Comparison of ENCODE assay signal across 27 mouse cellular contexts in the genomic region with DNA sequence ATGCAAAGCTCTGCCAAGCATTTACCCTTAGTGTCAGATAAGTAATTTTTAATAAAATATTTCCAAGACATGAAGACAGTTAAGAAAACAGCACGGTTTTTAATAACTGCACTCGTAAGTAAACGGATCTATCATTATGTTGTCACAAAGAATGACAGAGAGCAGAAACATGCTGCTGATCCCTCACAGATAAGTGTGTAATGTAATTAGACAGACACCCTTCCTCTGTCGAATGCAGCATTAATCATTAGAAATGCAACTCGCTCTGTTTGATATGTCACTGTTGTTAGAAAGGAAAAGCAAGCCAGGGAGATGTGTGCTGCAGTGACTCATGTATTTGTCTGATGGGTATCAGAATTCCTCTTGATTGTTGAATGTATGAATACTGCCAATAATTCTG.
"Had no signal": no experiment of that assay in that cellular context is flagged by ENCODE, and none has a peak within 500 bp of the region (broad histone marks: within the 10 kb centered on the region; RNA-seq: fewer than 3 reads in every experiment).

No protein-coding gene starts in this region.

- H3K36me3 ChIP-seq: heart, embryonic 10.5 days; hindbrain, embryonic 10.5 days; hindbrain, embryonic 12.5 days; intestine, embryonic 15.5 days; limb, embryonic 10.5 days; liver, embryonic 13.5 days; liver, embryonic 15.5 days had no signal

- ATAC-seq: hindbrain, embryonic 16.5 days; inflammation-experienced regulatory T-cells, adult 6 months; intestine, embryonic 15.5 days; intestine, postnatal 0 days had no signal

- H3K27me3 ChIP-seq: heart, embryonic 12.5 days; hindbrain, embryonic 12.5 days; intestine, embryonic 15.5 days; limb, embryonic 12.5 days; liver, embryonic 13.5 days; liver, embryonic 15.5 days had no signal

- DNase-seq: gastrocnemius, adult 2 months; gastrocnemius, postnatal 10 days; gastrocnemius, postnatal 25 days; heart, postnatal 10 days; heart, postnatal 4 days; kidney, adult 18-20 months; kidney, adult 8-10 months; kidney, postnatal 10 days; kidney, postnatal 25 days; kidney, postnatal 4 days; liver; liver, embryonic 13.5 days had no signal

- H3K4me1 ChIP-seq: heart, embryonic 10.5 days; heart, embryonic 12.5 days; hindbrain, embryonic 12.5 days; intestine, embryonic 15.5 days; liver, embryonic 13.5 days; liver, embryonic 15.5 days had no signal

- H3K27ac ChIP-seq: gastrocnemius, adult 2 months; heart, embryonic 10.5 days; hindbrain, embryonic 10.5 days; hindbrain, embryonic 12.5 days; hindbrain, embryonic 14.5 days; intestine, embryonic 15.5 days; layer of hippocampus, adult 2 months; left cerebral cortex, adult 2 months; limb, embryonic 10.5 days; limb, embryonic 12.5 days; liver, embryonic 13.5 days; liver, embryonic 15.5 days had no signal

- H3K9ac ChIP-seq: heart, embryonic 12.5 days; hindbrain, embryonic 12.5 days; hindbrain, embryonic 14.5 days; intestine, embryonic 15.5 days; limb, embryonic 12.5 days; liver, embryonic 13.5 days; liver, embryonic 15.5 days had no signal

- H3K9me3 ChIP-seq: heart, embryonic 10.5 days; heart, embryonic 12.5 days; hindbrain, embryonic 10.5 days; hindbrain, embryonic 12.5 days; intestine, embryonic 15.5 days; limb, embryonic 10.5 days; limb, embryonic 12.5 days; liver, embryonic 13.5 days; liver, embryonic 15.5 days had no signal

- H3K4me3 ChIP-seq: gastrocnemius, adult 2 months; heart, embryonic 10.5 days; heart, embryonic 12.5 days; hindbrain, embryonic 10.5 days; hindbrain, embryonic 12.5 days; intestine, embryonic 15.5 days; layer of hippocampus, adult 2 months; left cerebral cortex, adult 2 months; limb, embryonic 10.5 days; limb, embryonic 12.5 days; liver, embryonic 13.5 days; liver, embryonic 15.5 days had no signal

- H3K4me2 ChIP-seq: heart, embryonic 12.5 days; hindbrain, embryonic 12.5 days; hindbrain, embryonic 14.5 days; intestine, embryonic 15.5 days; limb, embryonic 12.5 days; liver, embryonic 11.5 days; liver, embryonic 13.5 days; liver, embryonic 15.5 days had no signal
